Mouse (Mus musculus) lung, adult 2 months (tissue): ENCODE results near the gene Ube2n.

ENCODE experiments used
- CTCF ChIP-seq: fragments of 200-500 bp; IDR thresholded peaks from 2 replicates; pipeline ENCODE4 v1.5.1; 2011; ENCODE audit warnings: mild to moderate bottlenecking, low read length, control low read depth; ENCODE audit not compliant: insufficient read depth
- POLR2A ChIP-seq: fragments of 200-500 bp; IDR thresholded peaks from 2 replicates; pipeline ENCODE4 v1.6.1; 2011; ENCODE audit warnings: low read depth, mild to moderate bottlenecking, control low read depth, low read length, borderline replicate concordance; ENCODE audit errors: extremely low read depth

DNA sequence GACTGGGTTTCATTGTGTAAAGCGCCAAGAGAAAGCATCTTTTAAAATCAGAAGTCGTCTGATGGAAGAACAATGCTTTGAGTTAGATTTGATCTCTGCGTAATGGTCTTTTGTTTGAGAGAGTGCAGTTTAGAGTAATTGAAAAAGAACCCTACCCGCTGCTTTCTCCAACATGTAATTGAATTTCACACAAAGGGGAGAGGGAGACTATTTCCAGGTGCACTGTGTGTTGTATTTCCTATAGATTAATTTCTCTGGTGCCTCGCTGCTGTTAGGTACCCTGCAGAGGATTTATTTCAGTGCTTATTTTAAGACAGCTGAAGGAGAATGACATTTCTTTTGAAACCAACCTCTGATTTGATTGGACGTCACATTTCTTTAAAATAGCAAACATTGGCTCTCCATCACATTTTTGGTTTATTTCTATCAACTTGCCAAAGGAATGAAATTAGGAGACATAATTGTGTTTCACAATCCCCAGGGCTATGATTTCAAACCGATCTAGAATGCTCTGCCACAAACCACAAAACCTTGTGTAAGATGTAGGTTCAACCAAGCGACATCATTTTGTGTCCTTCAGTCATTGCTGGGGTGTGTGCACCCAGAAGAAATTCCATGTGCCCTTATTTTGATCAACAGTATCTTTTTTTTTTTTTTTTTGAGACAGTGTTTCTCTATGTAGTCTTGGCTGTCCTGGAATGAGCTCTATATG is 72.7 kb downstream of the Ube2n start:
- no peak for TF ChIP-seq CTCF
- no peak for TF ChIP-seq POLR2A
